Mouse (Mus musculus) lung, adult 2 months (tissue): Measurements from ENCODE around the gene Zbtb48.

Experiments
- CTCF ChIP-seq: fragments of 200-500 bp; IDR thresholded peaks from 2 replicates; pipeline ENCODE4 v1.5.1; 2011; ENCODE audit warnings: mild to moderate bottlenecking, low read length, control low read depth; ENCODE audit not compliant: insufficient read depth
- POLR2A ChIP-seq: fragments of 200-500 bp; IDR thresholded peaks from 2 replicates; pipeline ENCODE4 v1.6.1; 2011; ENCODE audit warnings: low read depth, mild to moderate bottlenecking, control low read depth, low read length, borderline replicate concordance; ENCODE audit errors: extremely low read depth

- TF ChIP-seq CTCF, result no peak
- TF ChIP-seq POLR2A, result no peak
Observed at GRCm38 (mm10) chr4:151985886-151986285, 41.6 kb downstream of the Zbtb48 start.
